23 mouse cellular contexts compared by ENCODE assay signal in the genomic region with DNA sequence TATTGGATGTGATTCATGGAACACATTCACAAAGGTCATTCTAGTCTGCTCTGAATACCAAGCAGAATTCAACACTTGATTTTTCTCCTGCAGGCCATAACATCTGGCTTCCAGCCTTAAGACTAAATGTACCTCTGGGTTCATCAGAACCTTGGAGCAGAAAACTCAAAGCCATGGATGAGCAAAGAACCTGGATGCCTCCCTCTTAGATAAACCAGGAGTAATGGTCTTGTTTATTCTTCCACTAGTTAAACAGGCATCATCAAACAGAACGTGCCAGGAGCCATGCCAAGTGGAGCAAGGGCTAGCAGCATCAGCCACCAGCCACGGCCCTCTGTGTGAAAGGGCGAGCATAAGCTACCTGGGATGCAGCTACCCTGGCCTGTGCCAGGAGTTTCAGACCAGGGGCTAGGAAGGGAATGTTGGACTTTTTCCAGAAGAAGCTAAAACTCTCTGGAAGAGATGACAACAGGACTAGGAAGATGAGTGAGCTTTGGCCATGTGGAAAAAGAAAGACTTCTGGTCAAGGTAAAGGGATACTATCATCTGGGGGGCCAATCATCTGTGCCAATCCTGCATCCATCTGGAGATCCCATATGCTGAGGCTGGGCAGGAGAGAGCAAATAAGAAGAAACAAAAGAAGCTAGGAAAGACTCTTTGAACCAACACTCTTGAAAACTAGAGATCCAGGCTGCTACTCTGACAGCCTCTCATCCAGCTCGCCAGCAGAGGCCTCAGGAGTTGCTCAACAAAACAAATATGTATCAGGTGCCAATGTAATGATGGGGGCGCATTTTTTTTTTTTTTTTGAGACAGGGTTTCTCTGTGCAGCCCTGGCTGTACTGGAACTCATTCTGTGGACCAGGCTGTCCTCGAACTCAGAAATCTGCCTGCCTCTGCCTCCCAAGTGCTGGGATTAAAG.
DNase-seq lines count a peak whose midpoint lies in the region; ATAC-seq lines count a peak whose summit lies in the region.
"Had no signal": no experiment of that assay in that cellular context is flagged by ENCODE, and none has a peak within 500 bp of the region (broad histone marks: within the 10 kb centered on the region; RNA-seq: fewer than 3 reads in every experiment).

No protein-coding gene starts in this region.

- DNase-seq in NIH3T3 (ENCODE audit: low read depth): peak; percentile 3
- peak; percentile 53 for DNase-seq in brain, adult 2 months (ENCODE audit: low read depth, low spot score)
- DNase-seq in cerebellum, postnatal 14 days: peak; percentile 49 to 54
- no peak for DNase-seq in right cerebral cortex, adult 18-20 months
- no peak for DNase-seq in thymus, postnatal 0 days (ENCODE audit: low spot score)
- DNase-seq: adrenal gland, adult 8-10 months; gastrocnemius, postnatal 14 days; kidney, adult 8-10 months; kidney, postnatal 14 days; left cerebral cortex, postnatal 4 days; right cerebral cortex, postnatal 14 days; spleen, adult 18-20 months; thymus, adult 18-20 months had no signal

- no peak overlapping the region for H3K4me3 ChIP-seq in hindbrain, embryonic 15.5 days
- no peak overlapping the region for H3K4me3 ChIP-seq in hindbrain, embryonic 16.5 days (ENCODE audit: low read length)
- H3K4me3 ChIP-seq: embryonic facial prominence, embryonic 12.5 days; erythroblast, embryonic 14.5 days; forebrain, embryonic 13.5 days; left cerebral cortex, adult 2 months; lung, embryonic 15.5 days; midbrain, embryonic 12.5 days had no signal

- no peak overlapping the region for H3K4me2 ChIP-seq in hindbrain, embryonic 15.5 days
- H3K4me2 ChIP-seq in hindbrain, embryonic 16.5 days (ENCODE audit: low read length): no peak overlapping the region
- H3K4me2 ChIP-seq: embryonic facial prominence, embryonic 12.5 days; forebrain, embryonic 13.5 days; liver, embryonic 11.5 days; lung, embryonic 15.5 days; midbrain, embryonic 12.5 days had no signal

- no peak overlapping the region for H3K9ac ChIP-seq in hindbrain, embryonic 15.5 days
- H3K9ac ChIP-seq in hindbrain, embryonic 16.5 days (ENCODE audit: low read depth, low read length): no peak overlapping the region
- H3K9ac ChIP-seq: embryonic facial prominence, embryonic 12.5 days; forebrain, embryonic 13.5 days; lung, embryonic 15.5 days; midbrain, embryonic 12.5 days had no signal

- H3K27me3 ChIP-seq in hindbrain, embryonic 15.5 days: no peaks in the 10 kb centered on the region
- H3K27me3 ChIP-seq in hindbrain, embryonic 16.5 days (replicated peaks; ENCODE audit: control insufficient read depth, insufficient read depth, low read length): no peaks in the 10 kb centered on the region
- H3K27me3 ChIP-seq: embryonic facial prominence, embryonic 12.5 days; lung, embryonic 15.5 days; midbrain, embryonic 12.5 days had no signal

- peaks cover 42% of the 10 kb centered on the region for H3K4me1 ChIP-seq in hindbrain, embryonic 15.5 days (replicated peaks)
- H3K4me1 ChIP-seq in hindbrain, embryonic 16.5 days (ENCODE audit: control insufficient read depth, insufficient read depth, low read depth, low read length): peaks cover 17% of the 10 kb centered on the region
- H3K4me1 ChIP-seq: embryonic facial prominence, embryonic 12.5 days had no signal

- no peaks in the 10 kb centered on the region for H3K36me3 ChIP-seq in hindbrain, embryonic 15.5 days
- H3K36me3 ChIP-seq in hindbrain, embryonic 16.5 days (ENCODE audit: control insufficient read depth, insufficient read depth, low read length): no peaks in the 10 kb centered on the region
- H3K36me3 ChIP-seq: embryonic facial prominence, embryonic 12.5 days; lung, embryonic 15.5 days; midbrain, embryonic 12.5 days had no signal

- H3K9me3 ChIP-seq in hindbrain, embryonic 15.5 days: no peaks in the 10 kb centered on the region
- H3K9me3 ChIP-seq in hindbrain, embryonic 16.5 days (ENCODE audit: control insufficient read depth, low read length): no peaks in the 10 kb centered on the region
- H3K9me3 ChIP-seq: embryonic facial prominence, embryonic 12.5 days; forebrain, embryonic 13.5 days; lung, embryonic 15.5 days; midbrain, embryonic 12.5 days had no signal

- H3K27ac ChIP-seq in hindbrain, embryonic 15.5 days (replicated peaks): peak overlapping the region; percentile 6; the same call in 1 of the 2 replicates
- no peak overlapping the region for H3K27ac ChIP-seq in hindbrain, embryonic 16.5 days (ENCODE audit: low read depth, low read length)
- H3K27ac ChIP-seq: embryonic facial prominence, embryonic 12.5 days; forebrain, embryonic 13.5 days; left cerebral cortex, adult 2 months; lung, embryonic 15.5 days; midbrain, embryonic 12.5 days had no signal

- WGBS in hindbrain, embryonic 15.5 days: 86% methylated on average over 6 of the region's 6 CpGs
- 84% methylated on average over 6 of the region's 6 CpGs for WGBS in hindbrain, embryonic 16.5 days

- no peak for ATAC-seq in hindbrain, embryonic 15.5 days (ENCODE audit: low FRiP score, low read depth)
- ATAC-seq in hindbrain, embryonic 16.5 days: no peak
- ATAC-seq: forebrain, embryonic 13.5 days; inflammation-experienced regulatory T-cells, adult 6 months had no signal

Comparison
In these comparisons a context has a peak if more than half of its experiments do, and no peak if none do; other contexts are left out.
1. DNase-seq: peak in NIH3T3 (single experiment), brain, adult 2 months (single experiment) and cerebellum, postnatal 14 days (2 of 2); none in right cerebral cortex, adult 18-20 months (single experiment) and thymus, postnatal 0 days (single experiment).